Mouse (Mus musculus) midbrain, embryonic 10.5 days (tissue): ENCODE measurements around the gene Tvp23b. TPM values are rescaled to one million over a fixed set of nuclear protein-coding genes. Genes with fewer than 3 reads are reported as not detected.

Experiments
- DNase-seq: peaks from one replicate; pipeline ENCODE4 v3.0.0-alpha.2; 2017; ENCODE audit warnings: low spot score
- H3K27ac ChIP-seq: fragments of 300-500 bp; sonication (generic); replicated peaks from 2 replicates; pipeline ENCODE4 v1.5.1; 2016; ENCODE audit warnings: mild to moderate bottlenecking
- H3K27me3 ChIP-seq: fragments of 300-500 bp; sonication (generic); 2 replicates; pipeline ENCODE4 v1.6.1; 2016; ENCODE audit warnings: low read depth, mild to moderate bottlenecking; ENCODE audit not compliant: poor library complexity, severe bottlenecking
- H3K36me3 ChIP-seq: fragments of 300-500 bp; sonication (generic); 2 replicates; pipeline ENCODE4 v1.6.1; 2016; ENCODE audit warnings: mild to moderate bottlenecking, moderate library complexity
- H3K4me1 ChIP-seq: fragments of 300-500 bp; sonication (generic); 2 replicates; pipeline ENCODE4 v1.6.1; 2016
- H3K4me3 ChIP-seq: fragments of 300-500 bp; sonication (generic); 2 replicates; pipeline ENCODE4 v1.5.1; 2016; ENCODE audit warnings: mild to moderate bottlenecking, moderate library complexity
- H3K9me3 ChIP-seq: fragments of 300-500 bp; sonication (generic); replicated peaks from 2 replicates; pipeline ENCODE4 v1.6.1; 2016; ENCODE audit warnings: mild to moderate bottlenecking
- WGBS: fragments of 180-500 bp; shearing (Covaris S2); methylation state at CpG from one replicate; pipeline ENCODE4 v1.1.7; 2016; 5-methylcytosine and 5-hydroxymethylcytosine counted together
- polyA plus RNA-seq: library from polyadenylated mRNA; unstranded; fragments of >200 nt; fragmentation: Nextera tagmentation; extraction: Ambion mirVana; gene quantifications from 2 replicates; pipeline ENCODE4 v1.2.1, GENCODE M21; 2016

Gene Tvp23b
- polyA plus RNA-seq, 1 experiment from 2014 or later, result 43.1 TPM

GRCm38 (mm10) chr11:62933099-62933498, 53.8 kb downstream of the Tvp23b start:
- H3K27me3 ChIP-seq, result no peaks in the 10 kb centered on the region
- H3K9me3 ChIP-seq, result no peaks in the 10 kb centered on the region
- no peak for DNase-seq
- no peaks in the 10 kb centered on the region for H3K36me3 ChIP-seq
- H3K4me3 ChIP-seq, result no peak overlapping the region
- WGBS, result 85% methylated on average over 9 of the region's 9 CpGs
- no peak overlapping the region for H3K27ac ChIP-seq
- H3K4me1 ChIP-seq, result no peaks in the 10 kb centered on the region

- no peak overlapping the region for H3K4me3 ChIP-seq
- 88% methylated on average over 11 of the region's 11 CpGs for WGBS
- H3K27ac ChIP-seq, result no peak overlapping the region
- no peaks in the 10 kb centered on the region for H3K27me3 ChIP-seq
- H3K36me3 ChIP-seq, result no peaks in the 10 kb centered on the region
- no peak for DNase-seq
- peaks cover 3% of the 10 kb centered on the region; the same call in 1 of the 2 replicates for H3K4me1 ChIP-seq
- no peaks in the 10 kb centered on the region for H3K9me3 ChIP-seq
Observed at GRCm38 (mm10) chr11:62934795-62935514, 55.7 kb downstream of the Tvp23b start.

GRCm38 (mm10) chr11:62937986-62938385, 58.7 kb downstream of the Tvp23b start:
- 89% methylated on average over 6 of the region's 6 CpGs for WGBS
- H3K27me3 ChIP-seq, result no peaks in the 10 kb centered on the region
- DNase-seq, result no peak
- no peak overlapping the region for H3K4me3 ChIP-seq
- H3K27ac ChIP-seq, result no peak overlapping the region
- peaks cover 3% of the 10 kb centered on the region; the same call in 1 of the 2 replicates for H3K4me1 ChIP-seq
- H3K36me3 ChIP-seq, result no peaks in the 10 kb centered on the region
- H3K9me3 ChIP-seq, result no peaks in the 10 kb centered on the region

GRCm38 (mm10) chr11:62938921-62939320, 59.7 kb downstream of the Tvp23b start:
- H3K4me3 ChIP-seq, result no peak overlapping the region
- no peak for DNase-seq
- WGBS, result 81% methylated on average over 5 of the region's 5 CpGs
- no peaks in the 10 kb centered on the region for H3K36me3 ChIP-seq
- H3K9me3 ChIP-seq, result no peaks in the 10 kb centered on the region
- H3K27me3 ChIP-seq, result no peaks in the 10 kb centered on the region
- H3K4me1 ChIP-seq, result peaks cover 3% of the 10 kb centered on the region; the same call in 1 of the 2 replicates
- H3K27ac ChIP-seq, result no peak overlapping the region

GRCm38 (mm10) chr11:62940176-62940575, 60.9 kb downstream of the Tvp23b start:
- Histone ChIP-seq H3K4me1 (peaks cover 3% of the 10 kb centered on the region; the same call in 1 of the 2 replicates), H3K36me3 (no peaks in the 10 kb centered on the region), H3K27ac (no peak overlapping the region), H3K27me3 (no peaks in the 10 kb centered on the region), H3K4me3 (no peak overlapping the region), H3K9me3 (no peaks in the 10 kb centered on the region)
- DNase-seq, result no peak
- WGBS, result 85% methylated on average over 3 of the region's 3 CpGs

GRCm38 (mm10) chr11:62943538-62943937, 64.3 kb downstream of the Tvp23b start:
- Histone ChIP-seq H3K4me3 (no peak overlapping the region), H3K27me3 (no peaks in the 10 kb centered on the region), H3K36me3 (no peaks in the 10 kb centered on the region), H3K9me3 (no peaks in the 10 kb centered on the region), H3K27ac (no peak overlapping the region), H3K4me1 (peaks cover 3% of the 10 kb centered on the region)
- no peak for DNase-seq
- WGBS, result 85% methylated on average over 6 of the region's 6 CpGs

GRCm38 (mm10) chr11:62945514-62945913, 66.3 kb downstream of the Tvp23b start:
- no peaks in the 10 kb centered on the region; the same call in 1 of the 2 replicates for H3K4me1 ChIP-seq

GRCm38 (mm10) chr11:62949548-62949947, 70.3 kb downstream of the Tvp23b start:
- no peaks in the 10 kb centered on the region for H3K27me3 ChIP-seq
- H3K27ac ChIP-seq, result no peak overlapping the region
- 84% methylated on average over 1 of the region's 1 CpGs for WGBS
- H3K4me1 ChIP-seq, result no peaks in the 10 kb centered on the region; the same call in 1 of the 2 replicates
- H3K4me3 ChIP-seq, result no peak overlapping the region
- H3K36me3 ChIP-seq, result no peaks in the 10 kb centered on the region
- no peak for DNase-seq
- H3K9me3 ChIP-seq, result no peaks in the 10 kb centered on the region

More at GRCm38 (mm10) chr11:62945514-62945913, 66.3 kb downstream of the Tvp23b start:
- no peaks in the 10 kb centered on the region for H3K36me3 ChIP-seq
- H3K9me3 ChIP-seq, result no peaks in the 10 kb centered on the region
- H3K4me3 ChIP-seq, result no peak overlapping the region
- DNase-seq, result no peak
- 76% methylated on average over 4 of the region's 4 CpGs for WGBS
- H3K27me3 ChIP-seq, result no peaks in the 10 kb centered on the region
- H3K27ac ChIP-seq, result no peak overlapping the region

GRCm38 (mm10) chr11:62951012-62951411, 71.8 kb downstream of the Tvp23b start, which contains the start of gene Cdrt4:
Gene Cdrt4 (plus strand): TSS chr11:62951193.
- no peak for DNase-seq
- WGBS, result 79% methylated on average over 3 of the region's 3 CpGs
- no peak within 1 kb of the TSS for H3K4me3 ChIP-seq
- H3K36me3 ChIP-seq, result no peaks in the 10 kb centered on the region
- H3K9me3 ChIP-seq, result peaks cover 12% of the 10 kb centered on the region; the same call in 1 of the 2 replicates
- H3K27ac ChIP-seq, result no peak within 1 kb of the TSS
- no peaks in the 10 kb centered on the region for H3K27me3 ChIP-seq
- no peaks in the 10 kb centered on the region for H3K4me1 ChIP-seq

- H3K4me3 ChIP-seq, result no peak overlapping the region
- WGBS, result 95% methylated on average over 3 of the region's 3 CpGs
- no peak for DNase-seq
- H3K27me3 ChIP-seq, result no peaks in the 10 kb centered on the region
- no peaks in the 10 kb centered on the region for H3K4me1 ChIP-seq
- peaks cover 12% of the 10 kb centered on the region; the same call in 1 of the 2 replicates for H3K9me3 ChIP-seq
- H3K36me3 ChIP-seq, result no peaks in the 10 kb centered on the region
- H3K27ac ChIP-seq, result no peak overlapping the region
Observed at GRCm38 (mm10) chr11:62954766-62955165, 75.5 kb downstream of the Tvp23b start.

GRCm38 (mm10) chr11:62955186-62955585, 75.9 kb downstream of the Tvp23b start:
- WGBS, result 80% methylated on average over 5 of the region's 5 CpGs

GRCm38 (mm10) chr11:62955776-62956175, 76.5 kb downstream of the Tvp23b start:
- no peak for DNase-seq
- Histone ChIP-seq H3K4me1 (no peaks in the 10 kb centered on the region), H3K27me3 (no peaks in the 10 kb centered on the region), H3K27ac (no peak overlapping the region), H3K4me3 (no peak overlapping the region), H3K9me3 (peaks cover 12% of the 10 kb centered on the region; the same call in 1 of the 2 replicates), H3K36me3 (no peaks in the 10 kb centered on the region)
- 52% methylated on average over 6 of the region's 6 CpGs for WGBS

More at GRCm38 (mm10) chr11:62955186-62955585, 75.9 kb downstream of the Tvp23b start:
- Histone ChIP-seq H3K4me1 (no peaks in the 10 kb centered on the region), H3K27me3 (no peaks in the 10 kb centered on the region), H3K4me3 (no peak overlapping the region), H3K9me3 (peaks cover 12% of the 10 kb centered on the region; the same call in 1 of the 2 replicates), H3K27ac (no peak overlapping the region), H3K36me3 (no peaks in the 10 kb centered on the region)
- DNase-seq, result no peak

- 84% methylated on average over 8 of the region's 8 CpGs for WGBS
- Histone ChIP-seq H3K9me3 (peaks cover 12% of the 10 kb centered on the region; the same call in 1 of the 2 replicates), H3K27me3 (no peaks in the 10 kb centered on the region), H3K27ac (no peak overlapping the region), H3K4me1 (no peaks in the 10 kb centered on the region), H3K4me3 (no peak overlapping the region), H3K36me3 (no peaks in the 10 kb centered on the region)
- no peak for DNase-seq
Observed at GRCm38 (mm10) chr11:62957626-62958180, 78.4 kb downstream of the Tvp23b start.
